Mouse (Mus musculus): ENCODE measurements around the gene Havcr1. TPM values are rescaled to one million over a fixed set of nuclear protein-coding genes. Genes with fewer than 3 reads are reported as not detected.
"Not testable (repeated sequence)": the region's sequence is repeated elsewhere in the genome, so short reads cannot be mapped to it uniquely, and the experiment has no call there.

Gene Havcr1
- polyA plus RNA-seq, 1 experiment from 2014 or later = not detected

GRCm38 (mm10) chr11:46740886-46741285 lies 6.0 kb downstream of the Havcr1 start:
- Histone ChIP-seq H3K36me3 (no peaks in the 10 kb centered on the region), H3K4me1 (replicated peaks) (no peaks in the 10 kb centered on the region), H3K9me3 (replicated peaks) (no peaks in the 10 kb centered on the region), H3K4me2 (no peak overlapping the region), H3K9ac (no peak overlapping the region), H3K27ac (ENCODE audit: poor library complexity, severe bottlenecking) (no peak overlapping the region), H3K27me3 (replicated peaks) (no peaks in the 10 kb centered on the region), H3K4me3 (no peak overlapping the region)
- WGBS = 77% methylated on average over 4 of the region's 4 CpGs
- no peak for ATAC-seq (ENCODE audit: insufficient number of reproducible peaks, low FRiP score)

- Histone ChIP-seq H3K9ac (no peak overlapping the region), H3K27me3 (replicated peaks) (no peaks in the 10 kb centered on the region), H3K9me3 (replicated peaks) (no peaks in the 10 kb centered on the region), H3K4me1 (replicated peaks) (no peaks in the 10 kb centered on the region), H3K4me2 (no peak overlapping the region), H3K4me3 (no peak overlapping the region), H3K36me3 (no peaks in the 10 kb centered on the region), H3K27ac (ENCODE audit: poor library complexity, severe bottlenecking) (no peak overlapping the region)
- 71% methylated on average over 3 of the region's 3 CpGs for WGBS
- no peak for ATAC-seq (ENCODE audit: insufficient number of reproducible peaks, low FRiP score)
These were observed 6.8 kb downstream of the Havcr1 start for GRCm38 (mm10) chr11:46741716-46742115.

- Histone ChIP-seq H3K4me3 (no peak overlapping the region), H3K4me2 (no peak overlapping the region), H3K27ac (ENCODE audit: poor library complexity, severe bottlenecking) (no peak overlapping the region), H3K36me3 (no peaks in the 10 kb centered on the region), H3K4me1 (replicated peaks) (no peaks in the 10 kb centered on the region), H3K9me3 (replicated peaks) (no peaks in the 10 kb centered on the region), H3K9ac (no peak overlapping the region), H3K27me3 (replicated peaks) (no peaks in the 10 kb centered on the region)
- ATAC-seq (ENCODE audit: insufficient number of reproducible peaks, low FRiP score) = no peak
- WGBS = 53% methylated on average over 2 of the region's 2 CpGs
These were observed 13.1 kb downstream of the Havcr1 start for GRCm38 (mm10) chr11:46747996-46748395.

- Histone ChIP-seq H3K9ac (no peak overlapping the region), H3K9me3 (replicated peaks) (no peaks in the 10 kb centered on the region), H3K27me3 (replicated peaks) (no peaks in the 10 kb centered on the region), H3K36me3 (no peaks in the 10 kb centered on the region), H3K27ac (ENCODE audit: poor library complexity, severe bottlenecking) (no peak overlapping the region), H3K4me3 (no peak overlapping the region), H3K4me2 (no peak overlapping the region), H3K4me1 (replicated peaks) (no peaks in the 10 kb centered on the region)
- WGBS = 33% methylated on average over 2 of the region's 2 CpGs
- no peak for ATAC-seq (ENCODE audit: insufficient number of reproducible peaks, low FRiP score)
These were observed 18.8 kb downstream of the Havcr1 start for GRCm38 (mm10) chr11:46753662-46754061.

GRCm38 (mm10) chr11:46754669-46755068 lies 19.8 kb downstream of the Havcr1 start:
- no peaks in the 10 kb centered on the region for H3K36me3 ChIP-seq
- H3K27ac ChIP-seq (ENCODE audit: poor library complexity, severe bottlenecking) = no peak overlapping the region
- no peak overlapping the region for H3K4me2 ChIP-seq
- H3K4me1 ChIP-seq (replicated peaks) = no peaks in the 10 kb centered on the region
- H3K9me3 ChIP-seq (replicated peaks) = no peaks in the 10 kb centered on the region
- WGBS = 90% methylated on average over 4 of the region's 4 CpGs
- no peak overlapping the region for H3K9ac ChIP-seq
- ATAC-seq (ENCODE audit: insufficient number of reproducible peaks, low FRiP score) = no peak
- H3K27me3 ChIP-seq (replicated peaks) = no peaks in the 10 kb centered on the region
- H3K4me3 ChIP-seq = no peak overlapping the region

GRCm38 (mm10) chr11:46755714-46756113 lies 20.8 kb downstream of the Havcr1 start:
- H3K27ac ChIP-seq (ENCODE audit: poor library complexity, severe bottlenecking); H3K9ac ChIP-seq; H3K4me2 ChIP-seq; H3K36me3 ChIP-seq; H3K4me1 ChIP-seq (replicated peaks); ATAC-seq (ENCODE audit: insufficient number of reproducible peaks, low FRiP score); H3K27me3 ChIP-seq (replicated peaks); H3K4me3 ChIP-seq; H3K9me3 ChIP-seq (replicated peaks): not testable (repeated sequence)
- WGBS = 83% methylated on average over 6 of the region's 6 CpGs

- H3K9ac ChIP-seq = no peak overlapping the region
- no peak overlapping the region for H3K4me3 ChIP-seq
- H3K4me1 ChIP-seq (replicated peaks) = no peaks in the 10 kb centered on the region
- no peaks in the 10 kb centered on the region for H3K27me3 ChIP-seq (replicated peaks)
- H3K36me3 ChIP-seq = no peaks in the 10 kb centered on the region
- ATAC-seq (ENCODE audit: insufficient number of reproducible peaks, low FRiP score) = no peak
- 69% methylated on average over 3 of the region's 3 CpGs for WGBS
- no peak overlapping the region for H3K4me2 ChIP-seq
- H3K9me3 ChIP-seq (replicated peaks) = no peaks in the 10 kb centered on the region
- no peak overlapping the region for H3K27ac ChIP-seq (ENCODE audit: poor library complexity, severe bottlenecking)
These were observed 42.0 kb downstream of the Havcr1 start for GRCm38 (mm10) chr11:46776879-46777278.

GRCm38 (mm10) chr11:46779811-46780210 lies 44.9 kb downstream of the Havcr1 start:
- Histone ChIP-seq H3K27ac (ENCODE audit: poor library complexity, severe bottlenecking) (no peak overlapping the region), H3K4me1 (replicated peaks) (no peaks in the 10 kb centered on the region), H3K9me3 (replicated peaks) (no peaks in the 10 kb centered on the region), H3K9ac (no peak overlapping the region), H3K4me2 (no peak overlapping the region), H3K27me3 (replicated peaks) (no peaks in the 10 kb centered on the region), H3K4me3 (no peak overlapping the region), H3K36me3 (no peaks in the 10 kb centered on the region)
- ATAC-seq (ENCODE audit: insufficient number of reproducible peaks, low FRiP score) = no peak
- 72% methylated on average over 2 of the region's 2 CpGs for WGBS

- H3K4me1 ChIP-seq (replicated peaks) = no peaks in the 10 kb centered on the region
- H3K27ac ChIP-seq (ENCODE audit: poor library complexity, severe bottlenecking) = no peak overlapping the region
- H3K4me3 ChIP-seq = no peak overlapping the region
- H3K36me3 ChIP-seq = no peaks in the 10 kb centered on the region
- H3K4me2 ChIP-seq = no peak overlapping the region
- H3K9ac ChIP-seq = no peak overlapping the region
- WGBS = 72% methylated on average over 2 of the region's 2 CpGs
- ATAC-seq (ENCODE audit: insufficient number of reproducible peaks, low FRiP score) = no peak
- H3K27me3 ChIP-seq (replicated peaks) = no peaks in the 10 kb centered on the region
- H3K9me3 ChIP-seq (replicated peaks) = 0 out of 2 replicates have a peak, but pooled peaks cover 3% of the 10 kb centered on the region
These were observed 69.6 kb downstream of the Havcr1 start for GRCm38 (mm10) chr11:46804440-46804839.

GRCm38 (mm10) chr11:46810511-46810910 lies 75.6 kb downstream of the Havcr1 start, which contains the start of gene Timd4:
Gene Timd4, plus strand, starts transcription at chr11:46810800.
- H3K9ac ChIP-seq = no peak within 1 kb of the TSS
- WGBS = 62% methylated on average over 5 of the region's 5 CpGs
- H3K4me1 ChIP-seq (replicated peaks) = no peaks in the 10 kb centered on the region
- ATAC-seq (ENCODE audit: insufficient number of reproducible peaks, low FRiP score) = no peak
- H3K36me3 ChIP-seq = no peaks in the 10 kb centered on the region
- no peak within 1 kb of the TSS for H3K27ac ChIP-seq (ENCODE audit: poor library complexity, severe bottlenecking)
- no peaks in the 10 kb centered on the region for H3K27me3 ChIP-seq (replicated peaks)
- 0 out of 2 replicates have a peak, but pooled peaks cover 3% of the 10 kb centered on the region for H3K9me3 ChIP-seq (replicated peaks)
- no peak within 1 kb of the TSS for H3K4me2 ChIP-seq
- no peak within 1 kb of the TSS for H3K4me3 ChIP-seq

- no peaks in the 10 kb centered on the region for H3K36me3 ChIP-seq
- no peaks in the 10 kb centered on the region for H3K9me3 ChIP-seq (replicated peaks)
- no peaks in the 10 kb centered on the region for H3K27me3 ChIP-seq (replicated peaks)
- no peak overlapping the region for H3K27ac ChIP-seq (ENCODE audit: poor library complexity, severe bottlenecking)
- no peaks in the 10 kb centered on the region for H3K4me1 ChIP-seq (replicated peaks)
- no peak overlapping the region for H3K9ac ChIP-seq
- no peak for ATAC-seq (ENCODE audit: insufficient number of reproducible peaks, low FRiP score)
- 81% methylated on average over 5 of the region's 5 CpGs for WGBS
- H3K4me3 ChIP-seq = no peak overlapping the region
- H3K4me2 ChIP-seq = no peak overlapping the region
These were observed 82.8 kb downstream of the Havcr1 start for GRCm38 (mm10) chr11:46817692-46818091.

GRCm38 (mm10) chr11:46819930-46820329 lies 85.0 kb downstream of the Havcr1 start:
- no peak overlapping the region for H3K9ac ChIP-seq
- H3K27me3 ChIP-seq (replicated peaks) = no peaks in the 10 kb centered on the region
- H3K4me3 ChIP-seq = no peak overlapping the region
- H3K4me1 ChIP-seq (replicated peaks) = no peaks in the 10 kb centered on the region
- no peak overlapping the region for H3K4me2 ChIP-seq
- WGBS = 34% methylated on average over 4 of the region's 4 CpGs
- no peak overlapping the region for H3K27ac ChIP-seq (ENCODE audit: poor library complexity, severe bottlenecking)
- no peaks in the 10 kb centered on the region for H3K9me3 ChIP-seq (replicated peaks)
- H3K36me3 ChIP-seq = no peaks in the 10 kb centered on the region
- no peak for ATAC-seq (ENCODE audit: insufficient number of reproducible peaks, low FRiP score)
